ENCODE assay signal across 8 mouse cellular contexts in genomic region chr7:19094826-19095750, GRCm38 (mm10). TPM values are rescaled to one million over a fixed set of nuclear protein-coding genes. Genes with fewer than 3 reads are reported as not detected.
A peak's percentile ranks its signal among the peaks of the same experiment; 100 is the strongest.
DNase-seq lines count a peak whose midpoint lies in the region; ATAC-seq and TF ChIP-seq lines count a peak whose summit lies in the region.

No protein-coding gene starts in this region.

- H3K9me3 ChIP-seq in lung, postnatal 0 days (ENCODE audit: low read length) = no peaks in the 10 kb centered on the region

- H3K27ac ChIP-seq in bone marrow macrophage, adult 2 months (ENCODE audit: insufficient read depth, low read depth, low read length) = no peak overlapping the region
- peak overlapping the region; percentile 72 for H3K27ac ChIP-seq in kidney, adult 2 months (ENCODE audit: insufficient read depth, low read depth, low read length)
- H3K27ac ChIP-seq in lung, postnatal 0 days (ENCODE audit: low read length) = peak overlapping the region; percentile 92

- no peaks in the 10 kb centered on the region for H3K4me1 ChIP-seq in bone marrow macrophage, adult 2 months (ENCODE audit: control insufficient read depth, insufficient read depth, low read length)
- H3K4me1 ChIP-seq in kidney, adult 2 months (ENCODE audit: control insufficient read depth, insufficient read depth, low read length) = no peaks in the 10 kb centered on the region
- peaks cover 14% of the 10 kb centered on the region for H3K4me1 ChIP-seq in lung, postnatal 0 days (ENCODE audit: insufficient read depth, low read depth, low read length)

- peak; percentile 50 for DNase-seq in right cerebral cortex, postnatal 14 days
- DNase-seq in right cerebral cortex, postnatal 36 days (ENCODE audit: low spot score in 2 of 2) = no peak
- DNase-seq in kidney, adult 2 months = peak; percentile 62
- peak; percentile 64 for DNase-seq in lung, postnatal 0 days (ENCODE audit: low spot score)
- peak; percentile 38 for DNase-seq in splenic B cell, adult 2 months (ENCODE audit: low read depth, low spot score)

- peak; percentile 8 for ATAC-seq in granulocyte monocyte progenitor cell, adult 5-6 weeks (replicated peaks; ENCODE audit: poor library complexity, severe bottlenecking)
- ATAC-seq in lung, postnatal 0 days = 0 out of 2 replicates have a peak, but pooled peaks have one; percentile 2
- ATAC-seq in cerebellum, adult (ENCODE audit: insufficient number of reproducible peaks, low FRiP score, low TSS enrichment) = no peak

- H3K9ac ChIP-seq in lung, postnatal 0 days (replicated peaks; ENCODE audit: low read depth) = peak overlapping the region; percentile 55

- H3K27me3 ChIP-seq in kidney, adult 2 months (replicated peaks; ENCODE audit: control insufficient read depth, insufficient read depth, low read length) = no peaks in the 10 kb centered on the region
- no peaks in the 10 kb centered on the region for H3K27me3 ChIP-seq in lung, postnatal 0 days (replicated peaks; ENCODE audit: insufficient read depth, low read length)
- peaks cover 1% of the 10 kb centered on the region; the same call in 1 of the 2 replicates for H3K27me3 ChIP-seq in splenic B cell, adult 2 months (ENCODE audit: control insufficient read depth, insufficient read depth, low read length, poor library complexity, severe bottlenecking)

- TF ChIP-seq POLR2A in bone marrow macrophage, adult 2 months (IDR thresholded peaks at IDR 0.05; ENCODE audit: borderline replicate concordance, low read depth, low read length) = no peak
- no peak for TF ChIP-seq POLR2A in kidney, adult 2 months (IDR thresholded peaks at IDR 0.05; ENCODE audit: low read depth, low read length)

- no peak for TF ChIP-seq EP300 in lung, postnatal 0 days (IDR thresholded peaks at IDR 0.05)

- whole genome bisulfite sequencing in kidney, adult 2 months = under 1% methylated on average over 87 of the region's 87 CpGs
- WGBS in lung, postnatal 0 days = under 1% methylated on average over 79 of the region's 87 CpGs

- H3K4me3 ChIP-seq in bone marrow macrophage, adult 2 months (ENCODE audit: insufficient read depth, low read length) = peak overlapping the region; percentile 61
- peak overlapping the region; percentile 75 for H3K4me3 ChIP-seq in kidney, adult 2 months (ENCODE audit: insufficient read depth, low read depth, low read length)
- H3K4me3 ChIP-seq in lung, postnatal 0 days (ENCODE audit: low read depth, low read length) = peak overlapping the region; percentile 69

- H3K36me3 ChIP-seq in kidney, adult 2 months (ENCODE audit: control insufficient read depth, insufficient read depth, low read length) = no peaks in the 10 kb centered on the region
- no peaks in the 10 kb centered on the region for H3K36me3 ChIP-seq in lung, postnatal 0 days (ENCODE audit: insufficient read depth, low read length)
- no peaks in the 10 kb centered on the region for H3K36me3 ChIP-seq in splenic B cell, adult 2 months (ENCODE audit: control insufficient read depth, insufficient read depth, low read length, poor library complexity, severe bottlenecking)

- no peak for TF ChIP-seq CTCF in bone marrow macrophage, adult 2 months (IDR thresholded peaks at IDR 0.05; ENCODE audit: low read depth, low read length)
- no peak for TF ChIP-seq CTCF in kidney, adult 2 months (conservative IDR thresholded peaks at IDR 0.05; ENCODE audit: insufficient read depth, insufficient read length, low read depth, low read length)
- no peak; the same call in none of the 2 replicates for TF ChIP-seq CTCF in lung, postnatal 0 days (IDR thresholded peaks at IDR 0.05)

- H3K4me2 ChIP-seq in lung, postnatal 0 days (replicated peaks; ENCODE audit: low read depth, low read length) = peak overlapping the region; percentile 93

RNA-seq across cellular contexts. Expression of gene Six5, which starts 0.7 kb away (rescaled TPM):
- 0.36 and 0.44 TPM in 2 replicates for polyA plus RNA-seq in bone marrow macrophage, adult 2 months (2012; ENCODE audit: insufficient read depth, insufficient read length, missing spikeins)
- 4.0 and 8.1 TPM in 2 replicates for total RNA-seq in granulocyte monocyte progenitor cell, adult 5-6 weeks (2014; fragmentation: Nextera tagmentation)
- 1.6 and 2.7 TPM in 2 replicates for total RNA-seq in granulocyte monocyte progenitor cell, adult 5-6 weeks (2017)
- polyA plus RNA-seq in kidney, adult 2 months (2012; rRNA removed) = 14.1 and 22.2 TPM in 2 replicates
- 4.2 and 4.7 TPM in 2 replicates for polyA plus RNA-seq in lung, postnatal 0 days (2015; fragmentation: Nextera tagmentation; extraction: Ambion mirVana)

RNA-seq across cellular contexts. Expression of gene Dmpk, which starts 11.4 kb away (rescaled TPM):
- 2.9 and 4.2 TPM in 2 replicates for polyA plus RNA-seq in bone marrow macrophage, adult 2 months (2012; ENCODE audit: insufficient read depth, insufficient read length, missing spikeins)
- total RNA-seq in granulocyte monocyte progenitor cell, adult 5-6 weeks (2014; fragmentation: Nextera tagmentation) = 0.32 TPM in 1 of 2 replicates, not detected in the other
- total RNA-seq in granulocyte monocyte progenitor cell, adult 5-6 weeks (2017) = 1.0 TPM in 1 of 2 replicates, not detected in the other
- 52.7 and 53.0 TPM in 2 replicates for polyA plus RNA-seq in kidney, adult 2 months (2012; rRNA removed)
- polyA plus RNA-seq in lung, postnatal 0 days (2015; fragmentation: Nextera tagmentation; extraction: Ambion mirVana) = 11.5 and 14.7 TPM in 2 replicates

RNA-seq across cellular contexts. Expression of gene Dmwd, which starts 19.1 kb away (rescaled TPM):
- polyA plus RNA-seq in bone marrow macrophage, adult 2 months (2012; ENCODE audit: insufficient read depth, insufficient read length, missing spikeins) = 1.7 and 2.6 TPM in 2 replicates
- total RNA-seq in granulocyte monocyte progenitor cell, adult 5-6 weeks (2014; fragmentation: Nextera tagmentation) = 2.2 and 4.9 TPM in 2 replicates
- 0.99 and 3.4 TPM in 2 replicates for total RNA-seq in granulocyte monocyte progenitor cell, adult 5-6 weeks (2017)
- polyA plus RNA-seq in kidney, adult 2 months (2012; rRNA removed) = 59.8 and 76.3 TPM in 2 replicates
- 9.7 and 12.0 TPM in 2 replicates for polyA plus RNA-seq in lung, postnatal 0 days (2015; fragmentation: Nextera tagmentation; extraction: Ambion mirVana)

RNA-seq across cellular contexts. Expression of gene Gm4969, which starts 23.1 kb away (rescaled TPM):
- not detected in 2 replicates for polyA plus RNA-seq in bone marrow macrophage, adult 2 months (2012; ENCODE audit: insufficient read depth, insufficient read length, missing spikeins)
- 0.71 TPM in 1 of 2 replicates, not detected in the other for total RNA-seq in granulocyte monocyte progenitor cell, adult 5-6 weeks (2014; fragmentation: Nextera tagmentation)
- total RNA-seq in granulocyte monocyte progenitor cell, adult 5-6 weeks (2017) = 0.05 TPM in 1 of 2 replicates, not detected in the other
- polyA plus RNA-seq in kidney, adult 2 months (2012; rRNA removed) = 0.03 and 0.04 TPM in 2 replicates
- 0.20 and 0.23 TPM in 2 replicates for polyA plus RNA-seq in lung, postnatal 0 days (2015; fragmentation: Nextera tagmentation; extraction: Ambion mirVana)

RNA-seq across cellular contexts. Expression of gene Fbxo46, which starts 24.6 kb away (rescaled TPM):
- 7.1 and 8.2 TPM in 2 replicates for polyA plus RNA-seq in bone marrow macrophage, adult 2 months (2012; ENCODE audit: insufficient read depth, insufficient read length, missing spikeins)
- total RNA-seq in granulocyte monocyte progenitor cell, adult 5-6 weeks (2014; fragmentation: Nextera tagmentation) = 3.1 and 4.9 TPM in 2 replicates
- total RNA-seq in granulocyte monocyte progenitor cell, adult 5-6 weeks (2017) = 4.7 and 5.4 TPM in 2 replicates
- polyA plus RNA-seq in kidney, adult 2 months (2012; rRNA removed) = 9.2 and 9.5 TPM in 2 replicates
- 9.9 and 10.1 TPM in 2 replicates for polyA plus RNA-seq in lung, postnatal 0 days (2015; fragmentation: Nextera tagmentation; extraction: Ambion mirVana)

Comparison
In these comparisons a context has a peak if more than half of its experiments do, and no peak if none do; other contexts are left out.
1. DNase-seq: peak in right cerebral cortex, postnatal 14 days (single experiment), kidney, adult 2 months (single experiment), lung, postnatal 0 days (single experiment) and splenic B cell, adult 2 months (single experiment); none in right cerebral cortex, postnatal 36 days (0 of 2).
2. Peak in every context shown above with its lines, with median percentiles within 50 percentile points of each other: H3K4me3 ChIP-seq.